Mouse (Mus musculus) bone marrow macrophage, adult 2 months (primary cell): Measurements from ENCODE around the gene Catsperg1.

Experiments
- CTCF ChIP-seq: IDR thresholded peaks from 2 replicates; pipeline ENCODE4 v1.5.1; 2012; ENCODE audit warnings: low read depth, mild to moderate bottlenecking, low read length, moderate library complexity
- POLR2A ChIP-seq: IDR thresholded peaks from 2 replicates; pipeline ENCODE4 v1.6.1; 2012; ENCODE audit warnings: mild to moderate bottlenecking, low read depth, low read length, borderline replicate concordance

DNA sequence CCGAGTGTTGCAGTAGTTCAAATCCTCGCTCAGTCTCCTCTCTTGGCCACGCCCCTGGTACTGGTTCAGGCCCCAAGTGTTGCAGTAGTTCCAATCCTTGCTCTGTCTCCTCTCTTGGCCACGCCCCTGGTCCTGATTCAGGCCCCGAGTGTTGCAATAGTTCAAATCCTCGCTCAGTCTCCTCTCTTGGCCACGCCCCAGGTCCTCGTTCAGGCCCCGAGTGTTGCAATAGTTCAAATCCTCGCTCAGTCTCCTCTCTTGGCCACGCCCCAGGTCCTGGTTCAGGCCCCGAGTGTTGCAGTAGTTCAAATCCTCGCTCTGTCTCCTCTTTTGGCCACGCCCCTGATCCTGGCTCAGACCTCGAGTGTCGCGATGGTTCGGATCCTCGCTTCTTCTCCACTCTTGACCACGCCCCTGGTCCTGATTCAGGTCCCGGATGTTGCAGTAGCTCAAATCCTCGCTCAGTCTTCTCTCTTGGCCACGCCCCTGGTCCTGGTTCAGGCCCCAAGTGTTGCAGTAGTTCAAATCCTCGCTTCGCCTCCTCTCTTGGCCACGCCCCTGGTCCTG is 1.6 kb downstream of the Catsperg1 start:
- TF ChIP-seq CTCF (no peak), POLR2A (no peak)
